Mouse (Mus musculus): ENCODE data around the gene Zfp777. TPM values are rescaled to one million over a fixed set of nuclear protein-coding genes. Genes with fewer than 3 reads are reported as not detected.

Gene Zfp777
- total RNA-seq (2021), result 10 to 100 TPM; 37.3 to 43.7 TPM
- long read RNA-seq, experiment 1, transcript Zfp777-201 (6 exons, 3,184 nt), result major isoform, 11 of 39 reads
- long read RNA-seq, experiment 1, transcript Zfp777-202 (6 exons, 3,111 nt), result major isoform, 11 of 39 reads
- long read RNA-seq, experiment 1, partial matches to known transcripts, result 7 of 39 reads
- long read RNA-seq, experiment 1, other reads (novel, unspliced or antisense), result 10 of 39 reads
- long read RNA-seq, experiment 2, transcript Zfp777-201 (6 exons, 3,184 nt), result minor isoform, 11 of 50 reads
- long read RNA-seq, experiment 2, transcript Zfp777-202 (6 exons, 3,111 nt), result major isoform, 23 of 50 reads
- long read RNA-seq, experiment 2, partial matches to known transcripts, result 3 of 50 reads
- long read RNA-seq, experiment 2, other reads (novel, unspliced or antisense), result 13 of 50 reads

DNA sequence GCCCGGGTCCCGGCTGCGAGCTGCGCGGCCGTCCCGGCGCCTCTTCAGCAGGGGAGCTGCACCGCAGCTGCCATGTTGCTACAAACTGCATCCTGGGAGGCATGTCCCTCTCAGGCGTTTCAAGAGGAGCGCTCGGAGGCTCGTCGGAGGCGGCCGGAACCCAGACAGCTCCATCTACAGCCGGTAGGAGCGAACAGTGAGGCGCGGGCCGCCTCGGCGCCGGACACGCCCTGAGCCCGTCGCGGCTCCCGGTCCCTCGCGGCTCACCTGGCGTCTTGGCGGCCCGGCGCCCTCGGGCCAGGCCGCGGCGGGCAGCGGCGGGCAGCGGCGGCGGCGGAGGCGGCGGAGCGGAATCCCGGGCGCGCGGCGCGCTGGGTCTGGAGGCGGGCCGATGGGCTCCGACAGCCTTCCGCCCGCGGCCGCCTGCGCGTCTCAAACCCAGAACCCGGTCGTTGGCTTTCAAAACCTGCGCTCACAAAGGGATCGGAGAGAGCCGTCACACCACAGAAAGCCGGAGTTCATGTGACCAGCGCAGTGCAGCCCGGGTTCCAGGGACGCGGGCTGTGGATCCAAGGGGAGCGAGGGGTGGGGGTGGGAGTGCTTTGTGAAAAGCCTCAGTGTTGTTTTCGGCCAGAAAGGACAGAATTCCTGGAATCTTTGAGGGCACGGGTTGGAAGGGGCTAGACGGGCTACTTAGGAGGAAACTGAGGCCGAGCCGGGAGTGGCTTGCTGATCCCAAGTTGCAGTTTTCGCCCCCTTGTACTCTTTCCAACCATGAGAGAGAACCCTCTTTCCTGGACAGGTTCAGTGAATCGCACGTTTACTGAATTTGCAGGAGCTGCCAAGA, at the start of gene Zfp777:
Zfp777 (minus strand) TSS at position 486 of the 847 bp plus-strand sequence.
- peak; percentile 82 to 85 for DNase-seq (ENCODE audit: low spot score in 2 of 2)

- no peak for DNase-seq (ENCODE audit: low spot score in 2 of 2)
Observed at GRCm38 (mm10) chr6:48086957-48087715, 38.4 kb upstream of the Zfp777 start.

- peak; percentile 90 to 92 for DNase-seq (ENCODE audit: low spot score in 2 of 2)
Observed at GRCm38 (mm10) chr6:48086471-48086878, 37.8 kb upstream of the Zfp777 start, which contains the start of gene Zfp746. TSS of gene Zfp746 (minus strand) at chr6:48086593.

DNA sequence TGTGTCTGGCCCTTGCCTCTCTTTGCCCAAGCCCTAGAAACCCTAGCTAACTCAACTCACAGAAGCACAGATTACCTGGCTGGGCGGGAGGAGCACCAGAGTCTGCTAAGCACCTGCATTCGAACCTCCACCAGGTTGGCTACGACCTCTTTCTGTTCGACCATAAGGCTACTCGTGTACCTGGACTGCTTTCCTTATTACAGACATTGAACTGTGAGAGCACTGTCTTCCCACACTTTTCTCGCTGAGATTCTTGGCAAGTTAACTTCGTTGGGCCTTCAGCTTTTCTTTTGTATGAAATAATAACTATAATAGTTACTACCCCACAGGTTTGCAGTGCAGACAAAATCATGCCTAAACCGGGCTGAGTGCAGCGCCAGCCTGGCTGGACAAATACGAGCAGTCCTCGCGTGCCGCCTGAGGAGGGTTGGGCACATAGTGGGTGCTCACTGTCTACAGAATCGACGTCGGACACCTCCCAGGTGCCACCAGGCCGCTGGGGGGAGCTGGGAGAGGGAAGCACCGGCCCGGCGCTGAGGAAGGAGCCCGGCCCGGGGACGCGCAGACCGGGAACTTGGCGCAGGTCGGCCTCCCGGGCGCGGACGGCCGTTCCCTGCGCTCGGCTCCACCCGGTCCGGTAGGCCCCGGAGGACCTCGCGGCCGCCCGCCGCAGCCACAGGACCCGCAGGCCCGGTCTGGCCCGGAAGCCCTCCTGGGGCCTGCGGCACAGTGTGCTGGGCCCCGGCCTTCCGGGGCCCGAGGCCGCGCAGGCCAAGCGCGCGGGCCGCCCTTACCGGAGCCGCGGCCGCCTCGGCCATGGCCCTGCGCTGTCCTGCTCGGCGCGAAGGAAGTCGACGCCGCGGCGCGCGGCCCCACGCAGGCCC, 37.1 kb upstream of the Zfp777 start:
- peak; percentile 45 to 70 for DNase-seq (ENCODE audit: low spot score in 2 of 2)

DNA sequence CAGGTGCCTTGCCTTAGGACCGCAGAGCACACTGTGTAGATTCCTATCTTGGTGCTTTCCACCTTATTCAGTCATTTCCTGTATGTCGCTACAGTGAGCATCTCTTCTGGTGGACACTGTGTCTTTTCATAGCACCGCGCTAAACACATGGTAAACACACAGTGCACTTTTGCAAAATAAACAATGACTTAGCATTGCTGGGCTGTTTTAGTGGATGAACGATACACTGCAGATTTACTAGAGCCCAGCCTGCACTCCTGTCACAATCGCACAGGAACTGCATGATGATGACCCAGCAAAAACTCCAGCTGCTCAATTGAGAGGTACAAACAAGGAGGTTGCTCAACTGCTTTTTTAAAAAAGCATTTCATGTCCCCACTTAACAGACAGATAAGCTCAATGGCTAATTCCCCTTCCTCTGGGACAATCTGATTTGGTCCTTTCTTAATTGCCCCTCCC, 35.1 kb upstream of the Zfp777 start:
- DNase-seq (ENCODE audit: low spot score in 2 of 2), result no peak

DNA sequence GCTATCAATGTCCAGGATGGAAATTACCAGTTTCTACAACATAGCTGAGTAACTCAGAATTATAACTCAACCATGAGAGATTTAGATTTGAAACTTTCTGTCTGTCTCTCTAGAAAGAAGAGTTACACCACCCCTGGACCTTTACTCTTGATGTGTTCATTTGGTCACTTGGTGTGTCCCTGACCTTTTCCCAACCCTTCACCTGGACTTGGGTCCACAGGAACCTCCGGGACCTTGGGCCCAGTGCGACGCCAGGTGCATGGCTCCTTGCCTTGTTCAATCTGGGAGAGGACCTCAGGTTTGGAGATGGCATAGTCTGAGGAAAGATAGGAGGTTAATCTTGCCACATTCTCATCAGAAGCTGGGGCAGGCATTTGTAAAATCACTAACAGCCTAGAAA, 33.2 kb upstream of the Zfp777 start:
- no peak for DNase-seq (ENCODE audit: low spot score in 2 of 2)

DNA sequence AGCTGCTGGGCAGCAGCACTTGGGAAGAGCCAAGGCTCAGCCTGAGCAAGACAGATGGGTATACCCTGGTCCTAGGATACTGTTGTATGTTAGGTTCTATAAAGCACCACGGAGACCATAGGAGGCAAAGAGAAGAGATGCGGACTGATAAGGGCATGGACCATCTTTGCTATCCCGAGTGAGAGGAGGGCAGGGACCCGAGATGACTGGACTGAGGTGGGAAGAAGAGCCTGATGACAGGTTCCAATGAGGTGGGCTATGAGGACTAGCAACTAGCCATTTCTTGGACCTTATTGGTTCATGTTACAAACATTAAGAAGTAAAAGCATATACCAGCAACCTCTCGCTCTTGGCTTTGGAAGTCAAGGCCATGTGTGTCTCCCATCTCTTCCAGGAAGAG, 32.3 kb upstream of the Zfp777 start:
- DNase-seq (ENCODE audit: low spot score in 2 of 2), result no peak

DNA sequence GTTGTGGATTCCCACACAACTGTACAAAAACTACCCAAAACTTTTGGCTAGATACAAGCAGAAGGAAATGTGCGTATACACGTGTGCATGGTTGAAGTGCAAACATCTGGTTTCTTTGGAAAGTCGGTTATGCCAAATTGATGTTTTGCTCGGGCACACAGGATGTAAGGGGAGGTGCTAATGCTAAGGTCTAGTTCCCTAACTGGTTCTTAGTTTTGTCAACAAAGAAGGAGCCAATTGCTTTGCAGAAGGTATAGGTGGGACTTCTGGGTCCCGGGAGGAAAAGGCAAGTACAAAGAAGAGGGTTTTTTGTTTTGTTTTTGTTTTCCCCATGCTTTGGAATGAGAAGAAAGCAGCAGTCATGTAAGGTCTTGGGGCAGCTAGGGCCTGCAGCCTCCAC, 24.6 kb upstream of the Zfp777 start:
- DNase-seq (ENCODE audit: low spot score in 2 of 2), result no peak

GRCm38 (mm10) chr6:48067492-48067891, 18.8 kb upstream of the Zfp777 start:
- no peak for DNase-seq (ENCODE audit: low spot score in 2 of 2)

DNA sequence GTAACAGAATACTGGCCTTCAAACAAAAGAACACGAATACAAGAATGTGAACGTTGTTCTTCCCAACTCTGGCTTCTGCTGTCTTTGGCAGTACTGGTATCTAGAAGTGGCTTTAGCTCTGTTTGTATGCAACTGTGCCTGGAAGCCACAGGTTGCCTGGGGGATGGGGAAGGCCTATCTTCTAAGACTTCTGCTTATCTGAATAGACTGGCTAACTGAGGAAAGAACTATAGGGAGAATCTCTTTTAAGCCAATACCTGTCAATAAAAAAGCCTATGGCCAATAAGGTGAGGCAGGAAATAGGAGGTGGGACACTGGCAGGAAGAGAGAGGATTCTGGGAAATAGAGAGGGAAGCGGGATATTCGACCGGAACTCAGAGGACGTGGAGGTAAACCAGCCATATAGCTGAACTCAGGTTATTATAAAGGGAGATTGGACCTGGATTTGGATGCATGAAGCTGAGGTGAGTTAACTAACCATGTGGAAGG, 16.9 kb upstream of the Zfp777 start:
- DNase-seq (ENCODE audit: low spot score in 2 of 2), result no peak

DNA sequence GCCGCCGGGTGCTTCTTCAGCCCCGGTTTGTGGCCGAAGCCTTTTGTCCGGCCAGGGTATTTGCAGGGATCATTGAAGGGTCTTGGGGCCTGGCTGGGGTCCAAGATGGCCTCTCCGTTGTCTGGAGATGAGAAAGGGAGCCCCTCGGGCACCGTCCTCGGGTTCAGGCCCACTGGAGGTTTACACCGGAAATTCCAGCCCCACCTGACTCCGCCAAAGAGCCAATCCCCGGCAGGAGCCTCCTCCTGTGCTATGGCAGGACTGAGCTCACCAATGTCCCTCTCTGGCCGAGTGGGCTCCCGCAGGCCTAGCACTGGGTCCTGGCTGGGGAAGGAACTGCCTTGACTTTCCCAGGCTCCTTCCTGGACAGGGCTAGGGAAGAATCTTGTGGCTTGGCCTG, 15.7 kb upstream of the Zfp777 start:
- DNase-seq (ENCODE audit: low spot score in 2 of 2), result no peak

DNA sequence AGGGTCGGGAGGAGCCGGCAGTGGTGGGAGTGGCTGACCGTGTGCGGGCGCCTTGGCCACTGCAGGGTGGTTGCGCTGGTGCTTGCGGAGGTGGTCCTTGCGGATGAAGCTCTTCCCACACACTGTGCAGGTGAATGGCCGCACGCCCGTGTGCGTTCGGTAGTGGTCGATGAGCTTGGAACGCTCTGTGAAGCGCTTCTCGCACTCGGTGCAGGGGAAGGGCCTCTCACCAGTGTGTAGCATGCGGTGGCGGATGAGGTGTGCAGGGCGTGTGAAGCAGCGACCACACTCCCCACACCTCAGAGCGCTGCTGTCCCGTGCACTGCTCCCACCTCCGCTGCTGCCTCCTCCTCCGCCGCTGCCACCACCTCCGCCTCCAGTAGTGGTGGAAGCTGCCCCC, 15.2 kb upstream of the Zfp777 start:
- no peak for DNase-seq (ENCODE audit: low spot score in 2 of 2)

DNA sequence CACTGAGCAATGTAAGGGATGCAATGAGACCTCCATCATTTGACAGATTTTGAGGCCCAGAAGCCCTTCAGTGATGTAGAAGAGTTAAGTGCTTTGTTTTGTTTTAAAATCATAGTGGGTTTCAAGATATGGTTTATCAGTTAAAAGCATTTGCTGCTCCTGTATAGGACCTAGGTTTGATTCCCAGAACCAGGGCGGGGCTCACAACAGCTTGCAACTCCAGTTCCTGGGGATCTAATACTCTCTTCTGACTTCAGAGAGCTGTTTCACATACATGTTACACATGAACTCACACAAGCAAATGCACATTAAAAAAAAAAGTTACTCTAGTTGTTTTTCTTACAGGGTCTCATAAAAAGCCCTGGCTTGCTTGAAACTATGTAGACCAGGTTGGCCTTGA, 12.2 kb upstream of the Zfp777 start:
- DNase-seq (ENCODE audit: low spot score in 2 of 2), result no peak

DNA sequence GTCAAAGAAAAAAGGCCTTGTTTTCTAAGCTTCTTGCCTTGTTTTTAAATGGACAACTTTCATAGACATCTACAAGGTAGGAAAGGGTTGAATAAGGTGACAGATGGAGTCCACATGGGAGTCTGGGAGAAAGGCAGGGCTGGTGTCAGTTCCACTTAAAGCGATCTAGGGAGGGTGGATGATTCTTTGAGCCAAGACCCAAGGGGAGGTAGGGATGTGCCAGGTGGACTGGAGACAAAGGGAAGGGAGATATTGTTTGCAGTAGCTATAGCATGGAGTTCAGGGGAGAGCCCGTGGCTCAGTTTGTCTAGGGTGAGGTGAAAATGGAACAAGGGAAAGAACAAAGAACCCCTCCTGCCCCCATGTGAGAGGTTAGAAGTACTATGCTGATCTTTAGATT, 11.7 kb upstream of the Zfp777 start:
- no peak for DNase-seq (ENCODE audit: low spot score in 2 of 2)

DNA sequence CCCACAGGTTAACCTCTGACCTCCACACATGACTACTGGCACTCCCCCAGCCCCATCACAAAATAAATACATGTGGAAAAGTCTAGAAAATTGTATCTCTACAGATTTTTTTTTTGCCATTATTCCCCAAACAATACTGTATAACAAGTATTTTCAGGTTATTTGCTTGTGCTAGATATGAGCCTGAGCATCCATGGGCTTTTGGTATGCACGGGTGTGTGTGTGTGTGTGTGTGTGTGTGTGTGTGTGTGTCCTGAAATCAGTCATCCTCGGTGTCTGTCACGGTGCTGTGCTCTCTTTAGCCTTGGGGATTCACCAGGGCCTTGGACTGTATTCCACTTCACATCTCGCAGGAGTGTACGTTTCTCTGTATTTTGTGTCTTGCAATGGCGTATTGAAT, 3.4 kb upstream of the Zfp777 start:
- no peak for DNase-seq (ENCODE audit: low spot score in 2 of 2)

DNA sequence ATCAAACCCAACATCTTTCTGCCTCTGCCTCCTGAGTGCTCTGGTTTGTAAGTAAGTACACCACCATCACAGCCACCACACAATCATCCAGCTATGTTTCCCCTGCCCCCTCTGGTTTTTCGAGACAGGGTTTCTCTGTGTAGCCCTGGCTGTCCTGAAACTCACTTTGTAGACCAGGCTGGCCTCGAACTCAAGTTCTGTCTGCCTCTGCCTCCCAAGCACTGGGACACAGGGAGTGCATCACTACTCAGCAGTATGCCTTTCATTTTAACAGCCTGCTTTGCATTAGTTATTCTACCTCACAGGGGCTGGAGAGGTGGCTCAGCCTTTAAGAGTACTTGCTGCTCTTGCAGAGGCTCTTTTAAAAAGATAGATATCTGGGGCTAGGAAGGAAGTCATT, 3.0 kb upstream of the Zfp777 start:
- DNase-seq (ENCODE audit: low spot score in 2 of 2), result no peak

- DNase-seq (ENCODE audit: low spot score in 2 of 2), result no peak
Observed at GRCm38 (mm10) chr6:48049273-48050065, 758 bp upstream of the Zfp777 start.

- peak; percentile 19 to 26 for DNase-seq (ENCODE audit: low spot score in 2 of 2)
Observed at GRCm38 (mm10) chr6:48047450-48048351, 1.0 kb downstream of the Zfp777 start.

All from layer of hippocampus, postnatal 14 days (tissue).